Mouse (Mus musculus): ENCODE data around the gene Srrm1. TPM values are rescaled to one million over a fixed set of nuclear protein-coding genes. Genes with fewer than 3 reads are reported as not detected.

Srrm1 gene
- polyA plus RNA-seq (2014; fragmentation: Illumina TruSeq; extraction: RNeasy Lipid Tissue Mini Kit (QIAGEN cat#74804); ENCODE audit: low read depth, low replicate concordance), result 174 TPM

GRCm38 (mm10) chr4:135353066-135353793 lies at the start of gene Srrm1:
TSS of gene Srrm1 (minus strand) at chr4:135353321.

GRCm38 (mm10) chr4:135397991-135398390 lies 44.9 kb upstream of the Srrm1 start, which contains the start of gene Ncmap:
TSS of gene Ncmap (minus strand) at chr4:135398227.

GRCm38 (mm10) chr4:135272640-135273306 lies 80.3 kb downstream of the Srrm1 start, which contains the start of gene Clic4:
TSS of gene Clic4 (minus strand) at chr4:135272814.

Other genes with a start within 250 kb of the Srrm1 start
- gene Runx3, start 232.7 kb downstream of the Srrm1 start, polyA plus RNA-seq (2014; fragmentation: Illumina TruSeq; extraction: RNeasy Lipid Tissue Mini Kit (QIAGEN cat#74804); ENCODE audit: low read depth, low replicate concordance), result 1.3 TPM
- gene Clic4, start 80.5 kb downstream of the Srrm1 start, polyA plus RNA-seq (2014; fragmentation: Illumina TruSeq; extraction: RNeasy Lipid Tissue Mini Kit (QIAGEN cat#74804); ENCODE audit: low read depth, low replicate concordance), result 113 TPM
- 7.0 TPM for gene Ncmap, start 44.9 kb upstream of the Srrm1 start, polyA plus RNA-seq (2014; fragmentation: Illumina TruSeq; extraction: RNeasy Lipid Tissue Mini Kit (QIAGEN cat#74804); ENCODE audit: low read depth, low replicate concordance)
- gene Rcan3, start 80.5 kb upstream of the Srrm1 start, polyA plus RNA-seq (2014; fragmentation: Illumina TruSeq; extraction: RNeasy Lipid Tissue Mini Kit (QIAGEN cat#74804); ENCODE audit: low read depth, low replicate concordance), result 8.4 TPM
- gene Stpg1, start 141.5 kb upstream of the Srrm1 start, polyA plus RNA-seq (2014; fragmentation: Illumina TruSeq; extraction: RNeasy Lipid Tissue Mini Kit (QIAGEN cat#74804); ENCODE audit: low read depth, low replicate concordance), result 3.0 TPM
- gene Nipal3, start 141.7 kb upstream of the Srrm1 start, polyA plus RNA-seq (2014; fragmentation: Illumina TruSeq; extraction: RNeasy Lipid Tissue Mini Kit (QIAGEN cat#74804); ENCODE audit: low read depth, low replicate concordance), result 8.5 TPM
- not detected for gene Grhl3, start 220.3 kb upstream of the Srrm1 start, polyA plus RNA-seq (2014; fragmentation: Illumina TruSeq; extraction: RNeasy Lipid Tissue Mini Kit (QIAGEN cat#74804); ENCODE audit: low read depth, low replicate concordance)